Mouse (Mus musculus): ENCODE results near the gene Grk2. TPM values are rescaled to one million over a fixed set of nuclear protein-coding genes. Genes with fewer than 3 reads are reported as not detected.

Grk2 gene
- polyA plus RNA-seq, 1 experiment from 2014 or later = 12.8 TPM

Small RNA genes within 50 kb of the gene (microRNA-seq; reads per million reads assigned to microRNA genes)
- not detected for gene Mir6985

Other genes starting within 250 kb of the Grk2 start
- not detected in 2 replicates for gene Gstp3, start 246.7 kb downstream of the Grk2 start, polyA plus RNA-seq (2014; fragmentation: Nextera tagmentation; extraction: Ambion mirVana)
- not detected in 2 replicates for gene Cabp2, start 224.6 kb downstream of the Grk2 start, polyA plus RNA-seq (2014; fragmentation: Nextera tagmentation; extraction: Ambion mirVana)
- gene Cdk2ap2, start 209.0 kb downstream of the Grk2 start, polyA plus RNA-seq (2014; fragmentation: Nextera tagmentation; extraction: Ambion mirVana) = 62.5 and 63.8 TPM in 2 replicates
- 17.3 TPM in 2 replicates for gene Pitpnm1, start 206.2 kb downstream of the Grk2 start, polyA plus RNA-seq (2014; fragmentation: Nextera tagmentation; extraction: Ambion mirVana)
- 87.3 and 100 TPM in 2 replicates for gene Aip, start 180.4 kb downstream of the Grk2 start, polyA plus RNA-seq (2014; fragmentation: Nextera tagmentation; extraction: Ambion mirVana)
- not detected in 2 replicates for gene Gpr152, start 166.4 kb downstream of the Grk2 start, polyA plus RNA-seq (2014; fragmentation: Nextera tagmentation; extraction: Ambion mirVana)
- not detected in 2 replicates for gene Cabp4, start 162.2 kb downstream of the Grk2 start, polyA plus RNA-seq (2014; fragmentation: Nextera tagmentation; extraction: Ambion mirVana)
- gene Coro1b, start 157.6 kb downstream of the Grk2 start, polyA plus RNA-seq (2014; fragmentation: Nextera tagmentation; extraction: Ambion mirVana) = 117 and 122 TPM in 2 replicates
- gene Ptprcap, start 152.6 kb downstream of the Grk2 start, polyA plus RNA-seq (2014; fragmentation: Nextera tagmentation; extraction: Ambion mirVana) = 0.54 and 0.82 TPM in 2 replicates
- 31.4 and 34.4 TPM in 2 replicates for gene Rps6kb2, start 142.9 kb downstream of the Grk2 start, polyA plus RNA-seq (2014; fragmentation: Nextera tagmentation; extraction: Ambion mirVana)
- 6.5 and 8.7 TPM in 2 replicates for gene Carns1, start 130.7 kb downstream of the Grk2 start, polyA plus RNA-seq (2014; fragmentation: Nextera tagmentation; extraction: Ambion mirVana)
- gene Tbc1d10c, start 114.9 kb downstream of the Grk2 start, polyA plus RNA-seq (2014; fragmentation: Nextera tagmentation; extraction: Ambion mirVana) = 2.2 and 2.6 TPM in 2 replicates
- 708 and 757 TPM in 2 replicates for gene Ppp1ca, start 114.2 kb downstream of the Grk2 start, polyA plus RNA-seq (2014; fragmentation: Nextera tagmentation; extraction: Ambion mirVana)
- gene Rad9a, start 104.6 kb downstream of the Grk2 start, polyA plus RNA-seq (2014; fragmentation: Nextera tagmentation; extraction: Ambion mirVana) = 17.4 and 18.5 TPM in 2 replicates
- gene Clcf1, start 92.0 kb downstream of the Grk2 start, polyA plus RNA-seq (2014; fragmentation: Nextera tagmentation; extraction: Ambion mirVana) = 0.78 and 1.2 TPM in 2 replicates
- not detected in 2 replicates for gene AC109138.7, start 91.9 kb downstream of the Grk2 start, polyA plus RNA-seq (2014; fragmentation: Nextera tagmentation; extraction: Ambion mirVana)
- 20.9 and 26.8 TPM in 2 replicates for gene Pold4, start 74.3 kb downstream of the Grk2 start, polyA plus RNA-seq (2014; fragmentation: Nextera tagmentation; extraction: Ambion mirVana)
- gene Ssh3, start 37.0 kb downstream of the Grk2 start, polyA plus RNA-seq (2014; fragmentation: Nextera tagmentation; extraction: Ambion mirVana) = 7.6 and 8.0 TPM in 2 replicates
- gene Ankrd13d, start 23.1 kb downstream of the Grk2 start, polyA plus RNA-seq (2014; fragmentation: Nextera tagmentation; extraction: Ambion mirVana) = 1.1 and 1.4 TPM in 2 replicates
- gene Kdm2a, start 92.1 kb upstream of the Grk2 start, polyA plus RNA-seq (2014; fragmentation: Nextera tagmentation; extraction: Ambion mirVana) = 35.7 and 42.7 TPM in 2 replicates
- gene Rhod, start 133.2 kb upstream of the Grk2 start, polyA plus RNA-seq (2014; fragmentation: Nextera tagmentation; extraction: Ambion mirVana) = 20.0 and 24.0 TPM in 2 replicates
- 0.88 and 0.95 TPM in 2 replicates for gene Syt12, start 171.2 kb upstream of the Grk2 start, polyA plus RNA-seq (2014; fragmentation: Nextera tagmentation; extraction: Ambion mirVana)
- not detected in 2 replicates for gene 2010003K11Rik, start 192.4 kb upstream of the Grk2 start, polyA plus RNA-seq (2014; fragmentation: Nextera tagmentation; extraction: Ambion mirVana)
- gene Pcx, start 204.2 kb upstream of the Grk2 start, polyA plus RNA-seq (2014; fragmentation: Nextera tagmentation; extraction: Ambion mirVana) = 8.2 and 8.7 TPM in 2 replicates